8 mouse cellular contexts compared by ENCODE assay signal in the genomic region with DNA sequence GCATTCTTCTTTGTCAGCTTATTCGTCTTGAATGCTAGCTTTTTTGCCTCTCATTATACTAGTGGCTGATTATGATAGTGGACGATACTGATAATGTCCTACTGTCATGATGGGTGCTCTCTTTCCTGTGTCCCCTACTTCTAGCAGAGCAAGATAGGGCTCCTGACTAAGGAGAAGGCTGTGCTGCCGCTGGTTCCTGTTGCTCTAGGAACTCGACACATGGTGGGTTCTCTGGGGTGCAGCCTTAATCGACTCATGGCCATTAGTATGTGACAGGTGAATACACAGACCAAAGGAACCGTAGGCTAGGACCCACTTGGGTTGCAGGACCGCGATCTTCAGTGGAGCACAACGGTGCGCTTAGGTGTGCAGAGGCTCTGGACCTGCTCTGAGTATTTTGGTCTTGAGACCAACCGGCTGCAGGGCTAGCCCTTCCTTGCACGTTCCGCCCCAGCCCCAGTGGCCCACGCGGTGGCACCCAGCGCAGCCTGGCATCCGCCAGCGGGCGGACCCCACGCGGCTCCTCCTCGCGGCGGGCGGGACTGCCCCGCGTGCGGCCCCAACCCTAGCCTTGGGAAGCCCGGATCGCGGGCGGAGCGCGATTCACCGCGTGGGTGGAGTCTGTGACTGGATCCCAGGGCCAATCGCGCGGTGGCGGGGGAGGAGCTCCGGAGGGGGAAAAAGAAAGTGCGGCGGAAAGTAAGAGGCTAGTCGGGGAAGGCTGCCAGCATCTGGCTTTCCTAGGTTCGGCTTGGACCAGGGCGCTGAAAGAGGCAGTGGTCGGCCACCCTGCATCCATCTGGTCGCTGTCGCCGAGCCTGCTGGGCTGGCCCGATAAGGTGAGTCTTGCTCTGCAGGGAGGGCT. TPM values are rescaled to one million over a fixed set of nuclear protein-coding genes. Genes with fewer than 3 reads are reported as not detected.
DNase-seq lines count a peak whose midpoint lies in the region; ATAC-seq and TF ChIP-seq lines count a peak whose summit lies in the region.

Il1rap (plus strand) TSS at position 657 of the 865 bp plus-strand sequence.

- H3K27ac ChIP-seq in lung, embryonic 15.5 days: peak within 1 kb of the TSS; percentile 70; the same call in 1 of the 2 replicates
- no peak within 1 kb of the TSS for H3K27ac ChIP-seq in olfactory bulb, adult 2 months (ENCODE audit: insufficient read depth, low read depth, low read length)

- H3K9ac ChIP-seq in lung, embryonic 15.5 days: peak within 1 kb of the TSS; percentile 82

- no peaks in the 10 kb centered on the region for H3K36me3 ChIP-seq in lung, embryonic 15.5 days

- peak; percentile 90 for ATAC-seq in frontal cortex, adult (ENCODE audit: low TSS enrichment)
- ATAC-seq in hematopoietic stem cell, adult 5-6 weeks (replicated peaks in 1 of 2; ENCODE audit: insufficient read depth in 1 of 2, low FRiP score in 2 of 2, low TSS enrichment in 1 of 2, low read depth in 1 of 2, poor library complexity in 2 of 2, severe bottlenecking in 2 of 2): peak; percentile 97 to 98
- ATAC-seq in lung, embryonic 15.5 days (ENCODE audit: borderline replicate concordance, extremely low read depth, low FRiP score, low TSS enrichment): peak; percentile 99

- H3K27me3 ChIP-seq in lung, embryonic 15.5 days: no peaks in the 10 kb centered on the region

- H3K9me3 ChIP-seq in lung, embryonic 15.5 days: no peaks in the 10 kb centered on the region

- H3K4me1 ChIP-seq in lung, embryonic 15.5 days: peaks cover 6% of the 10 kb centered on the region; the same call in 1 of the 2 replicates
- H3K4me1 ChIP-seq in olfactory bulb, adult 2 months (ENCODE audit: control insufficient read depth, insufficient read depth, low read length): peaks cover 7% of the 10 kb centered on the region; the same call in 1 of the 2 replicates

- peak within 1 kb of the TSS; percentile 85 for H3K4me2 ChIP-seq in lung, embryonic 15.5 days

- TF ChIP-seq POLR2A in olfactory bulb, adult 2 months (IDR thresholded peaks at IDR 0.05; ENCODE audit: insufficient read depth, low read depth, low read length): peak; percentile 55

- 2% methylated on average over 51 of the region's 51 CpGs for WGBS in lung, embryonic 15.5 days
- WGBS in olfactory bulb, adult 2 months: 2% methylated on average over 51 of the region's 51 CpGs

- no peak for TF ChIP-seq CTCF in olfactory bulb, adult 2 months (IDR thresholded peaks at IDR 0.05; ENCODE audit: insufficient read depth, low read depth, low read length)

- peak; percentile 98 for DNase-seq in Muller cell, postnatal 12 days (ENCODE audit: inconsistent ontology term)
- DNase-seq in cerebellum, adult 9-10 months: peak; percentile 85
- peak; percentile 82 for DNase-seq in layer of hippocampus, adult 9-10 months (ENCODE audit: low spot score)
- peak; percentile 90 to 91 for DNase-seq in thymus, adult 18-20 months

- H3K4me3 ChIP-seq in lung, embryonic 15.5 days: peak within 1 kb of the TSS; percentile 76
- H3K4me3 ChIP-seq in olfactory bulb, adult 2 months (ENCODE audit: insufficient read depth, low read depth, low read length): peak within 1 kb of the TSS; percentile 54

RNA-seq across cellular contexts. Expression of gene Il1rap, which starts in this region (rescaled TPM):
- 14.4 and 14.6 TPM in 2 replicates for total RNA-seq in hematopoietic stem cell, adult 5-6 weeks (2017)
- polyA plus RNA-seq in lung, embryonic 15.5 days (2015; fragmentation: Nextera tagmentation; extraction: Ambion mirVana): 12.7 and 12.9 TPM in 2 replicates
- not detected in 2 replicates for polyA plus RNA-seq in olfactory bulb, adult 2 months (2012; ENCODE audit: insufficient read depth, insufficient read length, low replicate concordance, missing spikeins)

Comparison
In these comparisons a context has a peak if more than half of its experiments do, and no peak if none do; other contexts are left out.
1. RNA of gene Il1rap (polyA plus RNA-seq): 12.7 to 12.9 TPM in lung, embryonic 15.5 days; not detected in olfactory bulb, adult 2 months; every median in the first group is over 10 times any median in the second.
2. Peak in every context shown above with its lines, with median percentiles within 50 percentile points of each other: DNase-seq and ATAC-seq.